Mouse (Mus musculus) frontal cortex, postnatal 25 days (tissue): ENCODE measurements around the gene Fgf2.
A peak's percentile ranks its signal among the peaks of the same experiment; 100 is the strongest.

Experiments used
- DNase-seq, 2 experiments: peaks; one replicate each; pipeline ENCODE4 v3.0.0; 2022; ENCODE audit warnings: low spot score in 2 of 2

The Fgf2 gene

DNA sequence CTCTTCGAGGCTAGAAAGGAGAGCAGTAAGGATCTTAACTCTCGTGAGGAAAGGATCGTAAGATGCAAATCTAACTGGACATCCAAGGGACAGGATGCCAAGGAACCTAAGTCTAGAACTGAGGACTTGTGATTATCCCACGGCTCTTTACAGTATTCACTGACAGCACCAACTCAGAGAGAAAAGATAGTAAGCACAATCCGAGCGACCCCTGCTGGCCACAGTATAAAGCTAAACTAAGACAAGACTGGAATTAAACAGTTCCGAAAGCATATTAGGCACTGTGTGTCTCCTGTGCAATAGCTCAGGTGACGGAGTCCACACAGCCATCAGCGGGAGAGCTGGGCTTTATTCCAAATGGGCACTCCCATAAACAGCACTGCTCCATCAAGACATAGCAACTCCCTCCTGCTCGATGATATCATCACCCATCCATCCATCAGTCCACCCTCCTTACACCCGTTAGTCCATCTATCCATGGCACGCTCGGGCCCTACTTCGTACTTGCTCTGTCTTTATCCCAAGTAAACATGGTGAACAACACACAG is 66.3 kb downstream of the Fgf2 start:
- DNase-seq: peak; percentile 83 to 84

DNA sequence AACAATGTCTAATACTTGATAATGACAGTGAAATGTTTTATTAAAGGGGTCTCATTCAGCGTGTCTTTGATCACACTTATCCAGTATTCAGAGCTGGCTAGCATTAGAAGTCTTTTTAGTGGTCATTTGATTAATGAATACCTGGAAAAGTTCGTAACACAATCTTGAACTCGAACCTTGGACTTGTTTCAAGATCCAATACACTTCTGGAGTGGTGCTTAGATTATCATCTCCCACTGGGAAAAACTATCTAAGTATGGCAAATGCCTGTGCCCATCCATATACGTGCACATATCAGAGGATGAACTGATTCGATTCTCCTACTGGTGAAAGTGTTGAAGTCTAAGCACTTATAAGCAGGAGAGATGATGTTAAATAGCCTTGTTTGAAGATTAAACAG is 70.2 kb downstream of the Fgf2 start:
- no peak for DNase-seq

- DNase-seq: peak in 1 of 2 experiments; percentile 67
These were observed 70.9 kb downstream of the Fgf2 start for GRCm38 (mm10) chr3:37418961-37419457.

DNA sequence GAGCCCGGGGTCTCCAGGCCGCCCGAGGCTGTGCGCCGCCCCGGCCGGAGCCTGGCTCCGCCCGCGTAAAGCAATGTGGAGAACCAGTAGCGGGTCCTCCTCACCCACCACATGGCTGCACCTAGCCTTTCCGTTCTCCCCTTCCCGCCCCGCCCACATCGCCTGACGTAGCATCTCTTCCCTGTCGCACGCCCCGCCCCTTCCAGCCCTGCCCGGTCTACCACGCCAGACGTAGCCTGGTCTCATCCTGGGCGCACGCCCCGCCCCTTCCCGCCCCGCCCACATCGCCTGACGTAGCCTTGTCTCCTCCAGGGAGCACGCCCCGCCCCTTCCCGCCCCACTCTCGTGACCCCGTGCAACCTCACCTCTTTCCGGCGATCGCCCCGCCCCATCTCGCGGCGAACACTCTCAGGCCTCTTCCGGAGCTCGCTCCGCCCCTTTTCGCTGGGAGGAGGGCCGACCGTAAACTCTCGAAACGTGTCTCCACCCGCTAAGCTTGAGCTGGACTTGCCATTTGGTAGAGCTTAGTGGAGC is 71.4 kb downstream of the Fgf2 start, which contains the start of gene Spata5:
Spata5 (plus strand) TSS at position 439 of the 534 bp plus-strand sequence.
- DNase-seq: peak; percentile 78 to 87

- DNase-seq: peak; percentile 81 to 85
These were observed 71.9 kb downstream of the Fgf2 start, which contains the start of gene Nudt6 for GRCm38 (mm10) chr3:37420072-37420471. Nudt6 (minus strand) TSS chr3:37420211.

DNA sequence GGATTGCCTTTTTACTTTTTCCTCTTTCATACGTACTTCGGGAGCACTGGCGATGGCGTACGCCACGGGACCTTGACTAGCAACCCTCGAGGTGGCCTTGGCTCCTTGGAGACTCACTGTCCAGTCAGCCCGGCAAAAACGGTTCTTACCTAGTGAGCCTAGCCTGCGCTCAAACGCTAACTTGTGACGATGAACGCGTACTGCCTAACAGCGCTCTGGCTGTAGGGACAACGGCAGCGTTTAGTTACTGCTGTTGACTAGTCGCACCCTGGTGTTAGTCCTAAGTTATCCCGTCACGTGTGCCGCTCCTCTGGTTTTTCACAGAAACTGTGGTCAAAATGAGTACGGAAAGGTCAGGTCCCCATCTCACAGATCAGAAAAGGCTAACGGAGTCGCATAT is 72.5 kb downstream of the Fgf2 start:
- peak; percentile 12 to 20 for DNase-seq

GRCm38 (mm10) chr3:37421179-37421578 is 73.0 kb downstream of the Fgf2 start:
- DNase-seq: no peak

- DNase-seq: no peak
These were observed 77.9 kb downstream of the Fgf2 start for GRCm38 (mm10) chr3:37426069-37426468.

GRCm38 (mm10) chr3:37430359-37430758 is 82.2 kb downstream of the Fgf2 start:
- DNase-seq: no peak

DNA sequence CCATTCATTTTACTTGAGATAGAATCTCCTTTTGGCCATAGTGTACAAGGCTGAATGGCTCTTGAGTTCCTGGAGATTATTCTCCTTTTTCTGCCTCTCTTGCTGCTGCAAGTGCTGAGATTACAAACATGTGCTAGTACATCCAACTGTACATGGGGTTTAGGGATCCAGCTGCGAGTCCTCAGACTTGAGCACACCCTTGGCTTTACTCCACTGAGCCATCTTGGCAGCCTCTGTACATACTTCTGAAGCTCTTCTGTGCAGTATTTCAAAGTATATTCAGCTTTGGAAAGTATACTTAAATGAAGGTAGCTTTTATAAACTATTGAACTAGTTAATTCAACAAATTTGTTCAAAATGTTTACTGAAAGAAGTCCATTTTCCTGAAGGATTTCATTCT is 91.6 kb downstream of the Fgf2 start:
- DNase-seq: no peak

DNA sequence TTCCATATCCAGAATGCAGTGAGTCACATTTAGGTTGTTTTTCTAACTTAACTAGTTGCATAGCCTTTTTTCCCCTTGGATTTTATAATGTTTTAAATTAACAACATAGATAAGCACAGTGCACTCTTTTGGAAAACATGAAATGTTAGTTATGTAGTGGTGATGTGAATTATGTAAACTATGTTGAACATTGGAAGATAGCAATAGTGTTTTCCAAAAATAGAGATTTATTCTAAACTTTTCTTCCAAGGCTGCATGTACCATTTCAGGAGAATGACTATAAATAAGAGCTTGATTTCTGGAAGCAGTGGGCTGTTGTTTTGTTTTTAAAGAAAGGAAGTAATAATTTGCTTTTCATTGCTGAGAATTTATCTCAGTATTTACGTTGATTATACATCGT is 95.3 kb downstream of the Fgf2 start:
- DNase-seq: no peak

DNA sequence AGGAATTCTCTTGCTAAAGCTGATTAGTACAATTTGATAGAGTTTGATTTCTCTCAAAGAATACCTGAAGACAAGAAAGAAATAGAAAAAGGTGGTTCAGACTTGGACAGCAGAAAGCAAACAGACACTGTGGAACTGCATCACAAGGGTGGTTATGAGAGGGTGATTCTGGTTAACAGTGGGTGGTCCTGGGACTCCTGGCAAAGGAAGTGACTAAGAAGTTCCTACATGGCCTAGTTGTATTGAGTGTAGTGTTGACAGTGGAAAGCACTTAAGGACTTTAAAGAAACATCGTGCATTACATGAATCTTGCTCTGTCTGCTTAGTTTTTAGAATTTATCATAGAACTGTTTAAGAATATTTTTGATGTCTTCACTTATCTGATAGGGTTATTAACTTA is 107.8 kb downstream of the Fgf2 start:
- DNase-seq: no peak
